Mouse (Mus musculus) neural tube, embryonic 15.5 days (tissue): ENCODE results near the gene Cmtm4. TPM values are rescaled to one million over a fixed set of nuclear protein-coding genes. Genes with fewer than 3 reads are reported as not detected.
A peak's percentile ranks its signal among the peaks of the same experiment; 100 is the strongest.

ENCODE experiments used
- ATAC-seq: fragments of 200-750 bp; cut with Nextera tagmentation; 2 replicates; pipeline ENCODE4 v1.8.0; 2017; ENCODE audit warnings: mild to moderate bottlenecking, moderate TSS enrichment, moderate library complexity; ENCODE audit not compliant: low FRiP score
- H3K27ac ChIP-seq: fragments of 300-500 bp; sonication (generic); replicated peaks from 2 replicates; pipeline ENCODE4 v1.5.1; 2015; ENCODE audit warnings: mild to moderate bottlenecking, inconsistent platforms
- H3K27me3 ChIP-seq: fragments of 300-500 bp; sonication (generic); replicated peaks from 2 replicates; pipeline ENCODE4 v1.6.1; 2015; ENCODE audit warnings: inconsistent platforms
- H3K36me3 ChIP-seq: fragments of 300-500 bp; sonication (generic); 2 replicates; pipeline ENCODE4 v1.6.1; 2015; ENCODE audit warnings: inconsistent platforms
- H3K4me1 ChIP-seq: fragments of 300-500 bp; sonication (generic); 2 replicates; pipeline ENCODE4 v1.6.1; 2015; ENCODE audit warnings: inconsistent platforms
- H3K4me2 ChIP-seq: fragments of 300-500 bp; sonication (generic); 2 replicates; pipeline ENCODE4 v1.6.1; 2015; ENCODE audit warnings: inconsistent platforms, mild to moderate bottlenecking, moderate library complexity
- H3K4me3 ChIP-seq: fragments of 300-500 bp; sonication (generic); replicated peaks from 2 replicates; pipeline ENCODE4 v1.5.1; 2015; ENCODE audit warnings: mild to moderate bottlenecking, inconsistent platforms
- H3K9ac ChIP-seq: fragments of 300-500 bp; sonication (generic); replicated peaks from 2 replicates; pipeline ENCODE4 v1.6.1; 2015; ENCODE audit warnings: mild to moderate bottlenecking, inconsistent platforms
- H3K9me3 ChIP-seq: fragments of 300-500 bp; sonication (generic); replicated peaks from 2 replicates; pipeline ENCODE4 v1.6.1; 2016; ENCODE audit warnings: inconsistent platforms
- WGBS: fragments of 180-500 bp; shearing (Covaris S2); methylation state at CpG from one replicate; pipeline ENCODE4 v1.1.7; 2015; ENCODE audit warnings: mixed read lengths; 5-methylcytosine and 5-hydroxymethylcytosine counted together
- polyA plus RNA-seq: library from polyadenylated mRNA; unstranded; fragments of >200 nt; fragmentation: Nextera tagmentation; extraction: Ambion mirVana; gene quantifications from 2 replicates; pipeline ENCODE4 v1.2.1, GENCODE M21; 2015

The Cmtm4 gene
- polyA plus RNA-seq, result 2.4 and 2.6 TPM in 2 replicates

DNA sequence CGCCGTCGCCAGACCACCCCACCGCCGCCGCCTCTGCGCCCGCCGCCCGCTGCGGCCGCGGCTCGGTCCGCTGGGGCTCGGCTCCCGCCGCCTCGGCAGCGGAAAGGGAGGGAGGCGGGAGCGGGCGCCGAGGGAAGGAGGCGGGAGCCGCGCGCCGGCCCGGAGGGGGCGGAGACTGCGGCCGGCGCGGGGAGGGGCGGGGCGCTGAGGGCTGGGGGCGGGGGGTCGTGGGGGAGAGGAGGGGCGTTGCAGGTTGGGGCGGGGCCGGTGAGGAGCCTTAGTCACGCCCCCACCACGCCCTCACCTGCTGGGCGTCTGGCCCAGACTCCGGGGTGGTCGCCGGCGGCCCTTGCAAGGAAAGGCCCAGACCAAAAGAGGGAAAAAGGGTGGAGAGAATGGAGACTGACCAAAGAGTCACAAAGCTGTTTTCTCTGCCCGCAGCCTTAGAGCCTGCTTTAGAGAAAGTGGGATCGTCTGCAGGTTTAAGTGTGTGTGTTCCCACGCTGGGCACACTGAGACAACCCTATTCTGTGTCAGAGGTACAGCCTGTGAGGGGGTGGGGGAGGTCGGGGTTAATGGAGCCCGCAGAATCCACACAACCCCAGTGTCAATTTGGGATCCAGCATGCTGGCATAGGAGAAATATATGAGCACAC is at the start of gene Cmtm4:
Gene Cmtm4, minus strand, starts transcription at position 105 of the 655 bp plus-strand sequence.
- H3K9ac ChIP-seq, result peak within 1 kb of the TSS; percentile 86
- peak within 1 kb of the TSS; percentile 87 for H3K4me2 ChIP-seq
- ATAC-seq, result peak; percentile 86
- 3% methylated on average over 40 of the region's 54 CpGs for WGBS
- H3K36me3 ChIP-seq, result no peaks in the 10 kb centered on the region
- H3K27ac ChIP-seq, result peak within 1 kb of the TSS; percentile 87
- no peaks in the 10 kb centered on the region for H3K27me3 ChIP-seq
- H3K9me3 ChIP-seq, result 0 out of 2 replicates have a peak, but pooled peaks cover 5% of the 10 kb centered on the region
- H3K4me3 ChIP-seq, result peak within 1 kb of the TSS; percentile 87
- peaks cover 24% of the 10 kb centered on the region for H3K4me1 ChIP-seq

DNA sequence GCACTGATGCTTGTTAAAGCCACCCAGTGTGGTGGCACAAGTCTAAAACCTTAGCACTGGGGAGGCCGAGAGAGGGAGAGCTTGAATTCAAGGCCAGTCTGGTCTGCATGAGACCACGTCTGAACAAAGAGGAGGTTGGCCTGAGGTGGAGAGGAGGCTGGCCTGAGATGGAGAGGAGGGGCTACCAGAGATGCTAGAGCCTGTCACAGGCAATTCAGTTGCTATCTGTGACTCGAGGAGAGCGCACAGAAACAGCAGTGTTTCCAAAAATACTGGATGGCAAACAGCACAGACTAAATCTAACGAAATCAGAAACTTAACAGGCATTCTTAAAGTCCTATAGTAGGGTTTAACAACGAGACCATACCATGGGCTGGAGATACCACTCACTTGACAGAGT is 49.6 kb upstream of the Cmtm4 start:
- Histone ChIP-seq H3K27ac (no peak overlapping the region), H3K9ac (no peak overlapping the region), H3K36me3 (peaks cover 9% of the 10 kb centered on the region), H3K27me3 (no peaks in the 10 kb centered on the region), H3K9me3 (no peaks in the 10 kb centered on the region), H3K4me2 (no peak overlapping the region), H3K4me3 (no peak overlapping the region), H3K4me1 (peaks cover 19% of the 10 kb centered on the region)
- WGBS, result 68% methylated on average over 6 of the region's 6 CpGs
- no peak for ATAC-seq

- Histone ChIP-seq H3K36me3 (peaks cover 29% of the 10 kb centered on the region), H3K9me3 (no peaks in the 10 kb centered on the region), H3K4me3 (peak overlapping the region; percentile 94), H3K27me3 (no peaks in the 10 kb centered on the region), H3K9ac (no peak overlapping the region), H3K4me2 (peak overlapping the region; percentile 87), H3K4me1 (peaks cover 23% of the 10 kb centered on the region), H3K27ac (peak overlapping the region; percentile 92; the same call in 1 of the 2 replicates)
- peak; percentile 39 for ATAC-seq
- WGBS, result 67% methylated on average over 7 of the region's 7 CpGs
These were observed 47.6 kb upstream of the Cmtm4 start for GRCm38 (mm10) chr8:104443125-104443679.

DNA sequence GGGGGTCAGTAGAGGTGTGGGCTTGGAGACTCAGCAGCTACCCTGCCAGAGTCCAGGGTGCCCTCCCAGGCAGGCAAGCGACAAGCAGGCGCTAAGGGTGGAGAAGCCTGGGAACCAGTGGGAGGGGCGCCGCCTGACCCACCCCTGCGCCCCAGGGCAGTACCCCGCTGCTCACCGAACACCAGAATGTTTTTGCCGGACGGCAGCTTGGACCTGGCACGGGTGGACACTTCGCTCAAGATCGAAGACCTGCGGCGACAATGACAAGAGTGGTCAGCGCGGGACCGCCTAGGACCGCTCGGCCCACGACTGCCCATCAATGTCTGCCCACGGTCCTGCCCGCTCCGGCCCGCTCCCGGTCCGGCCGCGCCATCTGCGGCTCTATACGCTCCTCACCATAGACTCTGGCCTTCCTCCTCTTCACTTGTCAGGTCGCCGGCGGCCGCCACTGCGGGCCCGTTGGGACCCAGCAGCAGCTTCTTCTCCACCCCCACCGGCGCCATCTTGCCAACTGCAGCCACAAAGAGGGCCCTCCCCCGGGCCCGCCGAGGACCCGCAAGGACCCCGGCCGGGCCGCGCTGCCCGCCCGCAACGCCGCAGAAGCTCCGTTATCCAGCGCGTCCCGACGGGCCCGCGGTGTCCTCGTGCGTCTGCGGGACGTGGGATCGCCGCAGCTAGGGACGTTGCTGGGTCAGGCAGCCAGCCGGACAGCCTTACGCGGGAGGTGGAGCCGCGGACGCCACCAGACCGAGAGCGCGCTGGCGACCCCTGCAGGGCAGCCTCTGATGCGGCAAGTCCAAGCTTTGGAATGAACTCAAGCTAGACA is 46.9 kb upstream of the Cmtm4 start, which contains the start of gene Dync1li2:
Gene Dync1li2, minus strand, starts transcription at position 749 of the 826 bp plus-strand sequence.
- H3K4me1 ChIP-seq, result peaks cover 23% of the 10 kb centered on the region
- H3K9me3 ChIP-seq, result no peaks in the 10 kb centered on the region
- H3K27me3 ChIP-seq, result no peaks in the 10 kb centered on the region
- peak within 1 kb of the TSS; percentile 94 for H3K4me3 ChIP-seq
- H3K36me3 ChIP-seq, result peaks cover 33% of the 10 kb centered on the region
- peak; percentile 90 for ATAC-seq
- 0% methylated on average over 75 of the region's 75 CpGs for WGBS
- H3K27ac ChIP-seq, result peak within 1 kb of the TSS; percentile 92
- H3K9ac ChIP-seq, result peak within 1 kb of the TSS; percentile 97
- peak within 1 kb of the TSS; percentile 87 for H3K4me2 ChIP-seq

GRCm38 (mm10) chr8:104441613-104442012 is 46.0 kb upstream of the Cmtm4 start:
- 50% methylated on average over 7 of the region's 7 CpGs for WGBS
- Histone ChIP-seq H3K36me3 (peaks cover 42% of the 10 kb centered on the region), H3K27ac (peak overlapping the region; percentile 92; the same call in 1 of the 2 replicates), H3K9ac (peak overlapping the region; percentile 97), H3K4me3 (peak overlapping the region; percentile 94), H3K27me3 (no peaks in the 10 kb centered on the region), H3K4me1 (peaks cover 27% of the 10 kb centered on the region), H3K4me2 (peak overlapping the region; percentile 87), H3K9me3 (no peaks in the 10 kb centered on the region)
- no peak for ATAC-seq

GRCm38 (mm10) chr8:104439461-104439860 is 43.9 kb upstream of the Cmtm4 start:
- Histone ChIP-seq H3K4me1 (peaks cover 46% of the 10 kb centered on the region), H3K27ac (no peak overlapping the region), H3K9ac (no peak overlapping the region), H3K4me2 (no peak overlapping the region), H3K36me3 (peaks cover 62% of the 10 kb centered on the region), H3K27me3 (no peaks in the 10 kb centered on the region), H3K4me3 (no peak overlapping the region), H3K9me3 (no peaks in the 10 kb centered on the region)
- WGBS, result 96% methylated on average over 8 of the region's 8 CpGs
- ATAC-seq, result no peak

DNA sequence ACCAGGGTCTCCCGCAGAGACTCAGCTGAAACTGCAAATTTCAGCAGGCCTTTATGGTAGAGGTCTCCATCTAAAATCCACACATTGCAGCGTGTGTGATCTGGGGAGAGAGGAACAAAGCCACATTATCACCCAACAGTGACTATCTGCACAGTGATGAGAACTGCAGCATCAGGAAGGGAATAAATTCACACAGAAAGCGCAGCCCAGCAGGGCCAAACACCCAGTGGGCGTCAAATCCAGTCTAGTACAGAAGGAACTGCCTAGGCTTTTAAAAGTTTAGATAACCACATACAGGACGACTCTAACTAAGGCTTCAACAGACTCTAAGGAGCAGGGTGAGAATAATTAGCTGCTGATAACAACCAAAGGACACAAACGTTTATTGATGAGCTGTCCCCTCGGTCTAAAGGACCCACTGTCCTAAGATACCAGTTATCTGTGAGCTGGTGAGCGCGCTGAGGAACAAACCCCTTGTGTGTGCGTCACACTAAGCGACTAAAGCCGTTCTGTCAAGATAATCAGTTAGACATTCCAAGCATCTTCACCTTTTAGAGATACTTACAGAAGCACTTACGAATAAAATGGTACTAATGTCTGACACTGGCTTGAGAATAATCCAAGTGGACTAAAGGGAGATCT is 42.0 kb upstream of the Cmtm4 start:
- Histone ChIP-seq H3K27ac (no peak overlapping the region), H3K9me3 (no peaks in the 10 kb centered on the region), H3K4me1 (peaks cover 47% of the 10 kb centered on the region), H3K4me3 (no peak overlapping the region), H3K27me3 (no peaks in the 10 kb centered on the region), H3K4me2 (no peak overlapping the region), H3K36me3 (peaks cover 77% of the 10 kb centered on the region), H3K9ac (no peak overlapping the region)
- no peak for ATAC-seq
- 95% methylated on average over 13 of the region's 13 CpGs for WGBS

DNA sequence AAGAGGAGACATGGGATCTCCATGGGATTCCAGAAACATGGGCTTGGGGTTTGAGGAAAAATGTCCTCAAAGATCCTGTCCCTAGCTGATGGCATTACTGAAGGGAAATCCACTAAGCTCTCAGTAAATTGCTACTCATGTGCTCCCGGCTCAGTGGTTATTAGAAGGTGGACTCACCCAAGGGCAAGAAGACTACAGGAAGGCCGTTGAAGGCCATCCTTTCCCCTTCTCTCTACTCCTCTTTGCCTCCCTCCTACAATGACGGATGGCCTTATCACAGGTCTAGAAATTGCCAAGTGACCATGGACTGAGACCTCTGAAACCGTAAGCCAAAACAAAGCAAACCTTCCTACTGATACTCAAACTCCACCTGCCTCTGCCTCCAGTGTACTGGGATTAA is 41.0 kb upstream of the Cmtm4 start:
- H3K9me3 ChIP-seq, result no peaks in the 10 kb centered on the region
- peak overlapping the region; percentile 64 for H3K27ac ChIP-seq
- ATAC-seq, result no peak
- WGBS, result 91% methylated on average over 4 of the region's 4 CpGs
- H3K36me3 ChIP-seq, result peaks cover 88% of the 10 kb centered on the region
- H3K4me2 ChIP-seq, result no peak overlapping the region
- H3K4me1 ChIP-seq, result peaks cover 41% of the 10 kb centered on the region
- H3K4me3 ChIP-seq, result no peak overlapping the region
- H3K9ac ChIP-seq, result no peak overlapping the region
- H3K27me3 ChIP-seq, result no peaks in the 10 kb centered on the region

GRCm38 (mm10) chr8:104436038-104436437 is 40.4 kb upstream of the Cmtm4 start:
- H3K27me3 ChIP-seq, result no peaks in the 10 kb centered on the region
- H3K4me3 ChIP-seq, result no peak overlapping the region
- no peaks in the 10 kb centered on the region for H3K9me3 ChIP-seq
- peak overlapping the region; percentile 64 for H3K27ac ChIP-seq
- WGBS, result 32% methylated on average over 12 of the region's 12 CpGs
- peak; percentile 90 for ATAC-seq
- H3K9ac ChIP-seq, result 0 out of 2 replicates have a peak overlapping the region, but pooled peaks have one; percentile 2
- H3K36me3 ChIP-seq, result peaks cover 92% of the 10 kb centered on the region
- peak overlapping the region; percentile 13; the same call in 1 of the 2 replicates for H3K4me2 ChIP-seq
- peaks cover 36% of the 10 kb centered on the region for H3K4me1 ChIP-seq

- no peak overlapping the region for H3K9ac ChIP-seq
- 92% methylated on average over 18 of the region's 18 CpGs for WGBS
- no peaks in the 10 kb centered on the region for H3K9me3 ChIP-seq
- H3K4me3 ChIP-seq, result no peak overlapping the region
- H3K4me1 ChIP-seq, result peaks cover 27% of the 10 kb centered on the region
- H3K4me2 ChIP-seq, result no peak overlapping the region
- no peak overlapping the region for H3K27ac ChIP-seq
- peaks cover 92% of the 10 kb centered on the region for H3K36me3 ChIP-seq
- no peak for ATAC-seq
- no peaks in the 10 kb centered on the region for H3K27me3 ChIP-seq
These were observed 39.3 kb upstream of the Cmtm4 start for GRCm38 (mm10) chr8:104434826-104435354.

DNA sequence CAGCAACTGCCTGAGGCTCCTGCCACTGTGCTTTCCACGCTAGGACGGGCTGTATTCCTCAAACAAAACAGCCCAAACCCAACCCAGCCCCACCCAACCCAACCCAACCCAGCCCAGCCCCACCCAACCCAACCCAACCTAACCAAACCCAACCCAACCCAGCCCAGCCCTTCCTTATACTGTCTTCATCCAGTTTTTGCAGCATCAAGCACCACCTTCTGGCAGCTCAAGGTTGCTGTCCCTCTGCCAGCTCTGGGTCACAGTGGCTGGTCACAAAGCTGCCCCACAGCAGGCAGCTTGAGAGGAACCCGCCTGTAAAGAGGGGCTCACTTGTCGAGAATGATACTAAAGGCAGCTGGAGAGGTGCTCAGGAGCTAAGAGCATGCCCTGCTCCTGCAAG is 38.7 kb upstream of the Cmtm4 start:
- no peaks in the 10 kb centered on the region for H3K27me3 ChIP-seq
- no peak overlapping the region for H3K27ac ChIP-seq
- no peak overlapping the region for H3K4me2 ChIP-seq
- peaks cover 90% of the 10 kb centered on the region for H3K36me3 ChIP-seq
- H3K9ac ChIP-seq, result no peak overlapping the region
- WGBS, result 86% methylated on average over 4 of the region's 4 CpGs
- peaks cover 24% of the 10 kb centered on the region for H3K4me1 ChIP-seq
- H3K9me3 ChIP-seq, result no peaks in the 10 kb centered on the region
- no peak overlapping the region for H3K4me3 ChIP-seq
- ATAC-seq, result no peak
